Mouse (Mus musculus): ENCODE data around the gene Gm8909. TPM values are rescaled to one million over a fixed set of nuclear protein-coding genes. Genes with fewer than 3 reads are reported as not detected.
"Not testable (repeated sequence)": the region's sequence is repeated elsewhere in the genome, so short reads cannot be mapped to it uniquely, and the experiment has no call there.

Gm8909 gene
- total RNA-seq (2022): 1 to 10 TPM in 1 of 4 experiments, under 1 TPM in 1, not detected in 2; 0.40 to 1.2 TPM

GRCm38 (mm10) chr17:36168039-36168652 lies at the start of gene Gm8909:
Gene Gm8909 (minus strand): TSS chr17:36168537.
- no peak for DNase-seq

DNA sequence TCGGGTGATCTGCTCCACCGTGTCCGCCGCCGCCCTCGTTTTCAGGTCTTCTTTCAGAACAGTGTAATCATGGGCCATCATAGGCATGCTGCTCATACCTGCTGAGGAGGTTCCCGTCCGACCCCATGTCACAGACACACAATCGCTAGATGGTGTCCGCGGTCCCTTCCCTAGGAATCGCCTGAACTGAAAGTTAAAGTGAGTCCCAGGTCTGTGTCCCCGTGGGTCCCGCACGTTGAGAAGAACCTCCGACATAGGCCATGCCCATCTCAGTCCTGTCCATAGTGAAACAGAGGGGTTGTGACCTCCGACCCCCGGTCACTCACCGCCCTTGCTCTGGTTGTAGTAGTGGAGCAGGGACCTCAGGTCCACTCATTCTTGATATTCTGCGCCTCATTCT lies 47.2 kb upstream of the Gm8909 start:
- no peak for DNase-seq

DNA sequence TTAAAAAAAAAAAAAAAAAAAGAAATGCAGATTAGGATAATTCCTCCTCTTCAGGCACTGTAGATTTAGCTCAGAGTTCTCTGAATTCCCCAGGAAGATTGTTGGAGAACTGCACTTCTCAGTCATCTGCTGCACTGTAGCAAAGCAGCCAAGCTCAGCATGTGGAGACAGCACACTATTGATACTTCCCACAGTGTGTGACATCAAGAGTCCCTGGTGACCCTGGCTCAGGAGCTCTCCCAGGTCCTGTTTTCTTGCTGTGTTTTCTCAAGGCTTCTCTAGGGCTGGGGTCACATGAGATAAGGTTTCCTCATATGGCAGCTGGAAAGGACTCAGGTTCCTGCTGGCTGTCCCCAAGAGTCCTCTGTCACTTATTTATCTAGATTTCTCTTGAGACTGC lies 38.5 kb upstream of the Gm8909 start:
- DNase-seq: no peak

DNA sequence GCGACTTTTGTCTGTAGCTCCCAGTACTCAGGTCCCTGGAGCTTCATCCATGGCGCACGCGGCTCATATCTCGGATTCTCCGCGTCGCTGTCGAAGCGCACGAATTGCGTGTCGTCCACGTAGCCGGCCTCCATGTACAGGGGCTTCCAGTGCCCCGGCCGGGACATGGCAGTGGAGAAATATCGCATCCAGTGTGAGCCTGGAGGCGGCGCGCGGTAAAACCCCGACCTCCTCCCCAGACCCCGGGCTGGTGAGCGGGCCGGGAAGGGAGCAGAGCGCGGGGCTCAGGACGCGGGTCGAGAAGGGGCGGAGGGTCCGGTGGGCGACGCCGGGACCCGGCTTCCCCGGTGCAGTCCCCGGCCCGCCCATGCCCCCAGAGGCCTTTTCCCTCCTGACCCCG lies 37.5 kb upstream of the Gm8909 start:
- no peak for DNase-seq

GRCm38 (mm10) chr17:36205456-36205855 lies 37.1 kb upstream of the Gm8909 start:
- peak; percentile 27 for DNase-seq

DNA sequence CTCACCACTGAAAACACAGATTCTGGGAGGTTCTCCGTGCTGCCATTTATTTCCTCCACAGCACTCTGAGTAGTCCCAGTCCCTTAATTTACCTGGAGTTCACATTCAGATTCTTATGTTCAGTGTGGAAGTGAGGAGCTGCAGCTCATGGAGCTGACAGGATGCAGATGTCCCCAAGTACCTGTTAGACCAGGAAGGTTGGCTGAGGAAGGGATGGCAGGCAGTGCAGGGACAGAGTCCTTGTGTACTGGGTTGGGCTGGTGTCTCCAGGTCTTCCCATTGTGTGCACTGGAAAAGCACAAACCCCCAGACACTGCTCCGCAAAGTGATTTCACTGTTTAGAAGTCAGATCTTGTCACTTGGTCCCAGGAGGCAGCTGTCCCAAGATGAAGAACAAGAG lies 33.5 kb upstream of the Gm8909 start:
- DNase-seq: no peak

GRCm38 (mm10) chr17:36198317-36198716 lies 30.0 kb upstream of the Gm8909 start:
- no peak for DNase-seq

- DNase-seq: no peak
These were observed 26.1 kb upstream of the Gm8909 start for GRCm38 (mm10) chr17:36194471-36194870.

DNA sequence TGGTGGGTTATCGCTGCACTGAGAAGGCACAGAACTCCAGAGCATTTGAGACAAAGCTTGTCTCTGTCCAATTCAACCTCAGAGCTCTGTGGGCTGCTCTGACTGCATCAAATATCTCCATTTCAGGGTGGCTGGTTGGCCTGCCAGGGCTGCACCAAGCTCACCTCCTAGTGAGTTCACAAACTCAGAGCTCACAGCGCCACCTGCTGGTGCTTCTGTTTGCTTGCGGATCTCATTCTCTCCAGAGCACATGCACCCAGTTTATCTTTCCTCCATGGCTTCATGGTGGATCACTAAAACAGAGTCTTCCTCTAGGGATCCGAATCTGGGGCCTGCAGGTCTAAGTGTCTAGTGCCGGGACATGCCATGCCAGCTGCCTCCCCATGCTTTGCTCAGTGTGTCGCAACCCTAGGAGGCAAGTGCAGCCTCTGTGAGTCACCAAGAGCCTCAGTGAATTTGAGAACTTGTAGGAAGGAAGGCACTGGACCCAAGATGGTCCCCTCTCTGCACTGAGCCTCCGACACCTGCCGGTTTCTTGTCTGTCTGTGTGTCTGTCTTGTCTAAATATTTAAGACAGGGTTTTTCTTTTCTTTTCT lies 25.3 kb upstream of the Gm8909 start:
- peak; percentile 19 for DNase-seq

DNA sequence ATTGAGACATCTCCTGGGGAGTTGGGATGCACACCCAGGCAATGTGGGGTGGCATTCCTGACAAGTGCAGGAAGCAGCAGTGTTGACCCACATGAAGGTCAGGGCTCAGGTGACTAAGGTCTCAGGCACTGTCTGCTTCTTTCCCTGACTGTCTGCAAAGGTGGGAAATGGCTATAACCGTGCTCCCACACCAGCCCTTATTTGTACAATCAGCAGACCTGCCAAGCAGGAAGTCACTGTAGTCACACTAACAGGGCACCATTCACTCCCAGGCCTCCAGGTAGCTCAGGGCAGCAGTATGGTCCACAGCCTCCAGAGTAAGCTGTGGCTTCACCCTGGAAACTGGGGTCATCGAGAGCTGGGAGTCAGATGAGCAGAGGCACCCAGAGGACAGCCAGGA lies 24.0 kb upstream of the Gm8909 start:
- no peak for DNase-seq

- DNase-seq: no peak
These were observed 21.8 kb upstream of the Gm8909 start, which contains the start of gene H2-T3 for GRCm38 (mm10) chr17:36190169-36190507. Gene H2-T3 (minus strand): TSS chr17:36190287.

DNA sequence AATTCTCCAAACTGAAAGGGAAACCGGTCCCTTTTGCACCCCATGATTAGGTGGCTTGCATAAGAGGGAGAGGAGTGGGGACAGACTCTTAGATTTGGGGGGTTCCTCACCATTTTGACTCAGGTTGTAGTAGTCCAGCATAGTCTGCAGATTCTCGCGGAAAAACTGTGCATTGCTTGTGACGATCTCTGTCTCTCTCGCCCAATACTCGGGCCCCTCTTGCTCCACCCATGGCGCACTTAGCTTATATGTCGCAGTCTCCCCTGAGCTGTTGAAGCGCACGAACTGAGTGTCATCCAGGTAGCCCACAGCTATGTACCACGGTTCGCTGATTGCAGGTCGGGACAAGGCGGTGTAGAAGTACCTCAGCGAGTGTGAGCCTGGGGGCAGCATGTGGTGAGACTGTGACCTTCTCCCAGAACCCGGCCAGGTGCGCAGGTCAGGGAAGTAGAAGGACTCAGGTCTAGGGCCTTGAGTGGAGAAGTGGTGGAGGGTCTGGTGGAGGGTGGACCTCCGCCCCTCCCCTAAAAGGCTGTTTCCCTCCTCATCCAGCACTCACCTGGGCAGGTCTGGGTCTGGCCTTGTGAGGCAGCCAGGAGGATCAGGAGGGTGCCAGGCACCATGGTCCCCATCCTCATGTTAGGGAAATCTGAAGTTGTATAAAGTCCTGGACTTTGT lies 21.3 kb upstream of the Gm8909 start:
- DNase-seq: no peak

- DNase-seq: no peak
These were observed 19.2 kb upstream of the Gm8909 start for GRCm38 (mm10) chr17:36187540-36187939.

DNA sequence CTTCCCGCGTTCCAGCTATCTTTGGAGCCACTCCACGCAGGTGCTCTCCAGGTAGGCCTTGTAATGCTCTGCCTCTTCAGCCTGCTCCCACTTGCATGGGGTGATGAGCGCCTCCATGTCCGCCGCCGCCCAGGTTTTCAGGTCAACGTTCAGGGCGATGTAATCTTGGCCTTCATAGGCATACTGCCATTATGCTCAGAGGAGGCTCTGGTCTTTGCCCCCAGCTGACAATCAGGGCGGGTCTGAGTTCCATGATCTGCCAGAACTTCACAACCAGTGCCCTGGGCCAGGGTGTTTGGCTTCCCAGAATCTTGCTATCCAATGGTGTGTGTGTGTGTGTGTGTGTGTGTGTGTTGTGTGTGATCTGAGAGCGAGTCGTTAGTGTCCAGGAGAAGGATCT lies 13.9 kb upstream of the Gm8909 start:
- DNase-seq: no peak

- DNase-seq: not testable (repeated sequence)
These were observed 11.1 kb upstream of the Gm8909 start for GRCm38 (mm10) chr17:36179446-36179845.

- not testable (repeated sequence) for DNase-seq
These were observed 10.6 kb upstream of the Gm8909 start for GRCm38 (mm10) chr17:36178938-36179337.

DNA sequence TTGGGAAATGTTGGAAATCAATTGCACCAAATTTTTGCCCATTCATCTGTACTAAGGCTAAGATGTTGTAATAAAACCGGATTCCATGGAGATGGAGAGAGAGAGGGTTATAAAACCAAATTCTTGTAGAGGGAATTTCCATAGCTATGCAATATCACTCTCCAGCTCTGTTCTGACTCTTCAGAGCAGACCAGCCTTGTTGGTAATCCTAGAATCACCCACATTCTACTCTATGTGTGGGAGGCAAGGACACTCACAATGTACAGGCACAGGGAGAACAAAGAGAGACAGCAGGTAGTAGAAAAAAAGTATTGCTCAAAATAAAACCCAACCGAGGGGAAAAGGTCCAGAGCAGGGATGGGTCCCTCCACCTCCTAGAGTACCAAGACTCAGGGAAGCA lies 7.8 kb upstream of the Gm8909 start:
- not testable (repeated sequence) for DNase-seq

DNA sequence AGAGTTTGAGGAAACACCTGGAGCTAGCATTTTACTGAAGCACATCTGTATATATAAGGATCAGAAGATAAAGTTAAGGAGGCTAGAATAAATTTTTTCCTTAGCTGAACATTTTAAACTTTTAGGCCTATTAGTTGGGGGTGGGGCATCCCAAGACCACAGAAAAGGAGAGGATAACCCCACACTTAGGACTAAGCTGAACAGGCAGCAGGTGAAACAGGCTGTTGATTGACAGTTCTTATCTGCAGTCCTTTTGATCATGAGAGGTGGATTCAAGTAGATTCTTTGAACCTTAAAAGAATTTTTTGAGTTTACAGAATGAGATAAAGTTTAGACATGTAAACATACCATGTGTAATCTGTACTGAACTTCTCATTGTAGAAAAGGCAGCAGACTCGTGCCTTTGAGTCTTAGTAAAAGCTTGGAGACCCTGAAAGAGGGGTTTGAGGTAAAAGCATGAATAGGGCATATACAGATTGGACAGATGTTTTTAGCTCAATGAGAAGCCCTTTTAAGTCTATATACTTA lies 2.0 kb upstream of the Gm8909 start:
- no peak for DNase-seq

DNA sequence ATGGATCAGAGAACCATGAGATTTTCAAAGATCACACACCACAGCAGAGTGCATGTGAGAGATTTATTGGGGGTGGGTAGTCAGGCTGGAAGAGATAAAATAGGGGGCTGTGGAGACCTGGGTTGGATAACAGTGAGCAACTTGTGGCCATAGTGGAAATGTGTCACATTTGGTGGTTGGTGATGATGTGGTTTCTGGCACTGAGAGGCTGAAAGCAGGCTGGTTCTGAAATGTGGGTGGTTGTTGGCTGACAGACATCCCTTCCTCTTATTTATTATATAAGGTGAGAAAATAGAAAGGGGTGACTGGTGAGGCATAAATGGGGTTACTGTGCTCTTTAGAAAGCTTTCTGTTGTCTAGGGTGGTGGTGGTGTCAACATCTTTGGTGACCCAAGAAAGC lies 1.4 kb upstream of the Gm8909 start:
- DNase-seq: no peak

DNA sequence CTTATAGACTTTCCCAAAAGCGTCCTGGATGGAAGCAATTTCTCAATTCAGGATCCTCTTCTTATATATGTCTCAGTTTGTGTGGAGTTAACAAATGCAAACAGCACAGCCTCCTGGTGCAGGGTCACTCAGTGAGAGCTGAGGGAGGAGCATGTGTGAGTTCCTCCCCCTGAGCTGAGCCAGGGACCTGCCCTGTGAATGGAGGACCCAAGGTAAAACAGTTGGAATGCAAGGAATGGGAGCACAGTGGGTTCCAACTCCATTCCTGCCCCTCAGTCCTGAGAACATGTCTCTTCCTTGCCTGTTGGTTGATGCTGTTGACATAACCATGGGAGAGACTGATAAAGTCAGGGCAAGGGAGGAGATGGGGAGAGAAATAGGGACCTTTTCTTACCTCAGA lies 757 bp upstream of the Gm8909 start:
- not testable (repeated sequence) for DNase-seq

- DNase-seq: no peak
These were observed 865 bp downstream of the Gm8909 start for GRCm38 (mm10) chr17:36167306-36168038.

DNA sequence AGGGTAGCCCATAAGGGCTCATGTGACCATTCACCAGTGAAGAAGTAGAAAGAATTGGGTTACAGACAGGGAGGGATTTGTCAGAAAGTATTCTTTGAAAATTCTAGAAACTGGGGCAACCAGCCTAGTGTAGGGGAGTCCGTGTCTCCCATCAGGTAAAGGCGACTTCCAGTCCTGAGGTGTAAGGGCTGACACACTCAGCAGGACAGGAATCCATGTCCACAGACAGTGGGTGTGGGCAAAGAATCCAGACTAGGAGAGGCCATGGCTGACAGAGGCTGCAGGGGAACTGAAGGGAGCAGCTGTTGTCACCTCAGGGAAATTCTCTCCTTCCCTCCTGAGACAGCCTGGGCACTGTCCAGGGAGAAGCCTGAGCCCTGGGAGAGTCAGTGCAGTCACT lies 1.4 kb downstream of the Gm8909 start:
- not testable (repeated sequence) for DNase-seq
